Mouse (Mus musculus) forebrain, embryonic 10.5 days (tissue): ENCODE data around the gene Ercc2. TPM values are rescaled to one million over a fixed set of nuclear protein-coding genes. Genes with fewer than 3 reads are reported as not detected.

ENCODE experiments used
- DNase-seq: peaks from one replicate; pipeline ENCODE4 v3.0.0-alpha.2; 2017; ENCODE audit warnings: low spot score; ENCODE audit errors: extremely low spot score
- H3K27ac ChIP-seq: fragments of 300-500 bp; sonication (generic); 2 replicates; pipeline ENCODE4 v1.5.1; 2016; ENCODE audit warnings: mild to moderate bottlenecking
- H3K27me3 ChIP-seq: fragments of 300-500 bp; sonication (generic); 2 replicates; pipeline ENCODE4 v1.6.1; 2016; ENCODE audit warnings: mild to moderate bottlenecking; ENCODE audit not compliant: poor library complexity, severe bottlenecking
- H3K36me3 ChIP-seq: fragments of 300-500 bp; sonication (generic); replicated peaks from 2 replicates; pipeline ENCODE4 v1.6.1; 2016; ENCODE audit warnings: mild to moderate bottlenecking, moderate library complexity
- H3K4me1 ChIP-seq: fragments of 300-500 bp; sonication (generic); 2 replicates; pipeline ENCODE4 v1.6.1; 2016
- H3K4me3 ChIP-seq: fragments of 300-500 bp; sonication (generic); 2 replicates; pipeline ENCODE4 v1.5.1; 2016; ENCODE audit warnings: mild to moderate bottlenecking, moderate library complexity
- H3K9me3 ChIP-seq: fragments of 300-500 bp; sonication (generic); 2 replicates; pipeline ENCODE4 v1.6.1; 2016; ENCODE audit warnings: mild to moderate bottlenecking, moderate library complexity
- WGBS: fragments of 180-500 bp; shearing (Covaris S2); methylation state at CpG from one replicate; pipeline ENCODE4 v1.1.7; 2016; 5-methylcytosine and 5-hydroxymethylcytosine counted together
- polyA plus RNA-seq: library from polyadenylated mRNA; unstranded; fragments of >200 nt; fragmentation: Nextera tagmentation; extraction: Ambion mirVana; gene quantifications from 2 replicates; pipeline ENCODE4 v1.2.1, GENCODE M21; 2016

Gene Ercc2
- polyA plus RNA-seq = 26.9 and 28.7 TPM in 2 replicates

DNA sequence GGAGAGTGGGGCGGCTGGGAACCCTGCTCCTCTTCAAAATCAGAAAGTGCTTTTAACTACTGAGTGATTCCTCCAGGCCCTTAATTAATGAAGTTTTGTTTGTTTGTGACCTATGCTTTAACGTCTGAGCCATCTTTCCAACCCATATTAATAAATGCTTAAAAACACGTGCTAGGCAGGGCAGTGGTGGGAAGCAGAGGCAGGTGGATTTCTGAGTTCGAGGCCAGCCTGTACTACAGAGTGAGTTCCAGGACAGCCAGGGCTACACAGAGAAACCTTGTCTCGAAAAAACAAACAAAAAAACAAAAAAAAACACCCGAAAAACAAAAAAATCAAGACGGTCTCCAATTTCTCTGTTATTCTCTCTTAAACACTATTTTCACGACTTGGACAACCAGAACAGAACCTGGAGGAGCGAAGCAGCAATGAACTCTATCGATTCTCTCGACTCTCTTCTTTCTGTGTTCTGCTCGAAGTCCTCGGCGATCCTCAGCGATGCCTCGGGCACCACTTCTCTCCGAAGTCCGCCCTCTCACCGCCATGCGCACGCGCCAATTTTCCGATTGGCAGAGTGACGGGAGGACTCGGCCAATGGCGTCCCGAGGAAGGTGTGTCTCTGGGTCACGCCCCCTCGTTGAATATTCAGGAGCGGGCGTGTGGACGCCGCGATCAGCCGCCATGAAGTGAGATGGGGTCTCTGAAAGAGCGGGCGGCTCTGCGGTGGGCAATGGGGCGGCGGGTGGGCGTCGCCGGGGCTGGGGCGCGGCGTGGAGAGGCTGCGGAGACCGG, at the start of gene Ercc2:
Gene Ercc2 (plus strand): TSS at position 634 of the 789 bp plus-strand sequence.
- DNase-seq = peak; percentile 100
- H3K27me3 ChIP-seq = no peaks in the 10 kb centered on the region
- no peaks in the 10 kb centered on the region for H3K9me3 ChIP-seq
- peak within 1 kb of the TSS; percentile 85 for H3K27ac ChIP-seq
- 7% methylated on average over 48 of the region's 48 CpGs for WGBS
- peak within 1 kb of the TSS; percentile 91 for H3K4me3 ChIP-seq
- peaks cover 43% of the 10 kb centered on the region for H3K36me3 ChIP-seq
- H3K4me1 ChIP-seq = peaks cover 18% of the 10 kb centered on the region

GRCm38 (mm10) chr7:19332709-19333352, 49.0 kb upstream of the Ercc2 start:
- peaks cover 37% of the 10 kb centered on the region for H3K27me3 ChIP-seq
- H3K36me3 ChIP-seq = no peaks in the 10 kb centered on the region
- H3K4me1 ChIP-seq = peaks cover 23% of the 10 kb centered on the region
- peak; percentile 39 for DNase-seq
- H3K9me3 ChIP-seq = peaks cover 3% of the 10 kb centered on the region; the same call in 1 of the 2 replicates
- H3K4me3 ChIP-seq = peak overlapping the region; percentile 77
- peak overlapping the region; percentile 90 for H3K27ac ChIP-seq
- under 1% methylated on average over 52 of the region's 52 CpGs for WGBS

- Histone ChIP-seq H3K4me1 (peaks cover 21% of the 10 kb centered on the region), H3K36me3 (no peaks in the 10 kb centered on the region), H3K9me3 (peaks cover 3% of the 10 kb centered on the region; the same call in 1 of the 2 replicates), H3K4me3 (no peak overlapping the region), H3K27ac (no peak overlapping the region), H3K27me3 (peaks cover 42% of the 10 kb centered on the region)
- WGBS = 43% methylated on average over 3 of the region's 3 CpGs
- DNase-seq = no peak
These were observed 46.2 kb upstream of the Ercc2 start for GRCm38 (mm10) chr7:19335583-19335982.

- H3K27me3 ChIP-seq = peaks cover 47% of the 10 kb centered on the region
- WGBS = 64% methylated on average over 10 of the region's 10 CpGs
- DNase-seq = no peak
- no peak overlapping the region for H3K27ac ChIP-seq
- peaks cover 32% of the 10 kb centered on the region for H3K4me1 ChIP-seq
- no peak overlapping the region for H3K4me3 ChIP-seq
- H3K36me3 ChIP-seq = no peaks in the 10 kb centered on the region
- H3K9me3 ChIP-seq = peaks cover 3% of the 10 kb centered on the region; the same call in 1 of the 2 replicates
These were observed 44.7 kb upstream of the Ercc2 start for GRCm38 (mm10) chr7:19337122-19337521.

GRCm38 (mm10) chr7:19338060-19338459, 43.8 kb upstream of the Ercc2 start:
- no peak for DNase-seq
- no peak overlapping the region for H3K27ac ChIP-seq
- H3K27me3 ChIP-seq = peaks cover 42% of the 10 kb centered on the region
- no peaks in the 10 kb centered on the region for H3K36me3 ChIP-seq
- H3K9me3 ChIP-seq = no peaks in the 10 kb centered on the region
- no peak overlapping the region for H3K4me3 ChIP-seq
- H3K4me1 ChIP-seq = peaks cover 33% of the 10 kb centered on the region
- WGBS = 59% methylated on average over 2 of the region's 2 CpGs

DNA sequence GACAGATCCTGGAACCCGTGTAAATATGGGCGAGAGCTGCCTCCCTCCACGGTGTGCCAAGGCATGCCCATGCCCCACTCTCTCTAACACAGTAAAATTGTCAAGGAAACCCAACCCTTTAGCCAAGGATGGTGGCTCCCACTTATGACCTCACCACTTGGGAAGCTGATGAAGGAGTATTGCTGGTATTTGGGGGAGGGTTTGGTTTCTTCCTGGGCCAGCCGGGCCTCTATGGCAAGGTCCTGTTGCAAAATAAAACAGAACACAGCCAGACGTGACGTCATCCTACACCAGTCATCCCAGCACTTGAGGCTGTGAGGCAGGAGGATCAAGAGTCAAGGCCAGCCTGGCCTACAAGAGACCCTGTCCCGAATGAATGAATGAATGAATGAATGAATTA, 43.2 kb upstream of the Ercc2 start:
- 79% methylated on average over 7 of the region's 7 CpGs for WGBS
- no peak for DNase-seq

GRCm38 (mm10) chr7:19341250-19341649, 40.6 kb upstream of the Ercc2 start:
- WGBS = 18% methylated on average over 10 of the region's 10 CpGs
- Histone ChIP-seq H3K4me3 (peak overlapping the region; percentile 64), H3K27ac (peak overlapping the region; percentile 71; the same call in 1 of the 2 replicates), H3K9me3 (no peaks in the 10 kb centered on the region), H3K27me3 (peaks cover 31% of the 10 kb centered on the region), H3K4me1 (peaks cover 44% of the 10 kb centered on the region), H3K36me3 (no peaks in the 10 kb centered on the region)
- no peak for DNase-seq

More for the DNA sequence above, 43.2 kb upstream of the Ercc2 start:
- Histone ChIP-seq H3K36me3 (no peaks in the 10 kb centered on the region), H3K9me3 (no peaks in the 10 kb centered on the region), H3K4me3 (no peak overlapping the region), H3K27me3 (peaks cover 39% of the 10 kb centered on the region), H3K27ac (no peak overlapping the region), H3K4me1 (peaks cover 32% of the 10 kb centered on the region)

DNA sequence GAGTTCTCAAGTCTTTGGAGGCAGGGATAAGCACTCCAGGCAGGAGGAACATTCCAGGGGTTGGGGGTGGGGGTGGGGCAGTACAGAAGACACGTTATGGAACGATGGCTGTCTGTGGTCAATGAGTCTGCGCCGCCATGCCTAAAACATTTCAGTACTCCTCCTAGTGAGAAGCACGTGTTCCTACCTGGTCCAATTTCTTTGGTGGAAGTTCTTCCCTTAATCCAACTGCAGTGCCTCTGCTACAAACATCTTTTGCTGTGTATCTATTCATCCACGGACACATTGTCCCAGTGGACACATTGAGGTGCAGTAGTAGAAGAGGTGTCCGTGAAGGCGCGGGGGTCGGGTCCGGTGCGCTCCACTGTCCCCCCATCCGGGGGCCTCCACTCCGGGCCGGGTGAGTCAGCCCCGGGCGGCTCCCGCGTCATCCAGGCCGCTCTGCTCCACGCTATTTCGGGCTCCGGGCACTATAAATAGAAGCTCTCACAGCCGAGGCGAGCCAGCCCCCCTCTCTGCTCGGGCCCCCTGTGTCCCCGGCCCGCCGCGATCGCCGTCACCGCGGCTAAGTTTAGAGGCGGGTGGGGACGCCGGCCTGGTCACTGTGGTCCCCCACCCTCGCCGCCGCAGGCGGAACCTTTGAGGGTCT, 39.9 kb upstream of the Ercc2 start:
- H3K36me3 ChIP-seq = no peaks in the 10 kb centered on the region
- peaks cover 46% of the 10 kb centered on the region for H3K4me1 ChIP-seq
- peak; percentile 48 for DNase-seq
- 2% methylated on average over 41 of the region's 41 CpGs for WGBS
- H3K4me3 ChIP-seq = peak overlapping the region; percentile 64
- no peaks in the 10 kb centered on the region for H3K9me3 ChIP-seq
- H3K27ac ChIP-seq = peak overlapping the region; percentile 71
- H3K27me3 ChIP-seq = peaks cover 27% of the 10 kb centered on the region

DNA sequence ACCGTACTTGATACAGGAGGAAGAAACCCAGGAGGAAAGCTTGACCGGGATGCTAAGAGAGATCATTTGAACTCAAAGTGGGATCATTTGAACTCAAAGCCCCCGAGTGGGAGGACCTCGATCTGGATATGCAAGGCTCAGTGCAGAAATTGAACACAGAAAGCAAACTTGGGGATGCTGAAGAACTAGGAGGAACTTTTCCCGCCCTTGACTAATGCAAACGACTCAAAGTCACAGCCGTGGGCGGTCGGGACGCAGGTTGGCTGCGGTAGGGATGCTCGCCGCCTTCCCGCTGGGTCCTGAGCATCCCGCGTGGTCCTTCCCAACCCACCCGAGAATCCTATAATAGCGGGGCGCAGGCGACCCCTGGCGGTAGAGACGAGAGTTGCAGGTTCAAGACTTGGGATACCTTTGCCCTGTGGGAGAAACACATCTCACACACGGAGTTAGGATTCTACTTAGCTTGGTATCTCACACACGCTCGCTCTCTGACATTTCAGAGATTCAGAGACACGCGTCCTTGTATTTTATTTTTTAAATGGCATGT, 39.3 kb upstream of the Ercc2 start:
- Histone ChIP-seq H3K36me3 (no peaks in the 10 kb centered on the region; the same call in 1 of the 2 replicates), H3K4me1 (peaks cover 46% of the 10 kb centered on the region), H3K4me3 (peak overlapping the region; percentile 64), H3K9me3 (no peaks in the 10 kb centered on the region), H3K27me3 (peaks cover 22% of the 10 kb centered on the region), H3K27ac (peak overlapping the region; percentile 71)
- WGBS = under 1% methylated on average over 27 of the region's 27 CpGs
- peak; percentile 88 for DNase-seq

- Histone ChIP-seq H3K36me3 (peaks cover 5% of the 10 kb centered on the region), H3K9me3 (no peaks in the 10 kb centered on the region), H3K27ac (no peak overlapping the region), H3K27me3 (peaks cover 21% of the 10 kb centered on the region), H3K4me3 (peak overlapping the region; percentile 64), H3K4me1 (peaks cover 46% of the 10 kb centered on the region)
- 3% methylated on average over 11 of the region's 11 CpGs for WGBS
- DNase-seq = peak; percentile 78
These were observed 38.5 kb upstream of the Ercc2 start for GRCm38 (mm10) chr7:19343210-19343808.

- Histone ChIP-seq H3K27ac (peak within 1 kb of the TSS; percentile 94), H3K4me3 (peak within 1 kb of the TSS; percentile 75), H3K9me3 (no peaks in the 10 kb centered on the region), H3K36me3 (peaks cover 15% of the 10 kb centered on the region), H3K4me1 (peaks cover 46% of the 10 kb centered on the region), H3K27me3 (peaks cover 17% of the 10 kb centered on the region)
- DNase-seq = no peak
- 29% methylated on average over 12 of the region's 12 CpGs for WGBS
These were observed 37.5 kb upstream of the Ercc2 start, which contains the start of gene Ercc1 for GRCm38 (mm10) chr7:19344237-19344847. Gene Ercc1, plus strand, starts transcription at chr7:19344778.
